Mouse (Mus musculus) central nervous system, embryonic 11.5 days (tissue): Measurements from ENCODE around the gene Gm2026. TPM values are rescaled to one million over a fixed set of nuclear protein-coding genes. Genes with fewer than 3 reads are reported as not detected.

Source experiments
- polyA plus RNA-seq: library from polyadenylated mRNA; depleted of rRNA; stranded (reverse); fragments of >200 nt; gene quantifications from 2 replicates; pipeline ENCODE4 v1.2.3, GENCODE M21; 2012; rRNA removed

Gm2026 gene
- 3.1 and 9.9 TPM in 2 replicates for polyA plus RNA-seq

GRCm38 (mm10) chr2:175965031-175965430 lies at the start of gene Gm2026:
Gene Gm2026, plus strand, starts transcription at chr2:175965331.

DNA sequence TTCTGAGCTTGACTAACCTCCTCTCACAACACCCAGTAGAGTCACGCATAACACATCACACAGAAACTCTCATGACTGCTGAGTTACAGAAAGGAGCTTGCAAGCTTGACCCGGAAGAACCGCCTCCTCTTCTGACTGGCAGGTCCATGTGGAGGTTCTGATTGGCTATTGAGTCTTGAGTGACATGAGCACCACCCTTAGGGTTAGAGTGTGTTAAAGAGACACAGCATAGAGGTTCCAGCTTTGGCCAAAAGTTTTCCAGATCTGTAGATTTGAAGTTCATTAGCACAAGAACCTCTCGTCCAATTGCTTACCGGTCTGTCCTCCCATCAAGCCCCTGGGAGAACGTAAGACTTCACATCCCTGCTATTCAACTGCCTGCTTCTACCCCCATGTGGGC lies 34.1 kb upstream of the Gm2026 start, which contains the start of gene Zfp966:
Gene Zfp966 (minus strand): TSS at position 101 of the 400 bp plus-strand sequence.

Other genes with a start within 250 kb of the Gm2026 start
- gene Gm2007, start 223.8 kb upstream of the Gm2026 start, polyA plus RNA-seq: not detected in 2 replicates
- gene Gm14288, start 164.2 kb upstream of the Gm2026 start, polyA plus RNA-seq: 2.4 and 5.6 TPM in 2 replicates
- 2.4 and 7.5 TPM in 2 replicates for gene Gm6710, start 96.1 kb upstream of the Gm2026 start, polyA plus RNA-seq
- 3.0 and 8.6 TPM in 2 replicates for gene Zfp966, start 34.2 kb upstream of the Gm2026 start, polyA plus RNA-seq
- 1.0 and 3.8 TPM in 2 replicates for gene Gm2004, start 184.5 kb downstream of the Gm2026 start, polyA plus RNA-seq